Mouse (Mus musculus) T-helper 1 cell (primary cell): ENCODE data around the gene Ifngr1.

Source experiments
- in situ Hi-C: fragments of 300-600 bp; cut with MboI, MseI; formaldehyde crosslinking; loops from one replicate; pipeline ENCODE4 v1.15.1; 2025; ENCODE audit warnings: high pct_unique_total_duplicates

The Ifngr1 gene

GRCm38 (mm10) chr10:19591641-19592441 lies at the start of gene Ifngr1:
Gene Ifngr1 (plus strand): TSS chr10:19591949.
- in situ Hi-C loops = no loop called here

GRCm38 (mm10) chr10:19546825-19547224 lies 44.9 kb upstream of the Ifngr1 start:
- in situ Hi-C loops = no loop called here

- in situ Hi-C loops = no loop called here
Measured at GRCm38 (mm10) chr10:19548016-19548415, 43.7 kb upstream of the Ifngr1 start.

- in situ Hi-C loops = no loop called here
Measured at GRCm38 (mm10) chr10:19548491-19548890, 43.3 kb upstream of the Ifngr1 start.

- in situ Hi-C loops = loop anchor here (10.0 kb wide), 1 partner anchor 737 kb away; no protein-coding TSS in a partner anchor
Measured at GRCm38 (mm10) chr10:19551585-19551984, 40.2 kb upstream of the Ifngr1 start.

GRCm38 (mm10) chr10:19553857-19554256 lies 37.9 kb upstream of the Ifngr1 start:
- in situ Hi-C loops = loop anchor here (10.0 kb wide), 1 partner anchor 739 kb away; no protein-coding TSS in a partner anchor

GRCm38 (mm10) chr10:19557696-19558095 lies 34.1 kb upstream of the Ifngr1 start:
- in situ Hi-C loops = loop anchor here (10.0 kb wide), 1 partner anchor 743 kb away; no protein-coding TSS in a partner anchor

GRCm38 (mm10) chr10:19559565-19560165 lies 32.1 kb upstream of the Ifngr1 start:
- in situ Hi-C loops = loop anchor here (10.0 kb wide), 1 partner anchor 745 kb away; no protein-coding TSS in a partner anchor

GRCm38 (mm10) chr10:19562598-19562997 lies 29.2 kb upstream of the Ifngr1 start:
- in situ Hi-C loops = no loop called here

- in situ Hi-C loops = no loop called here
Measured at GRCm38 (mm10) chr10:19563443-19563861, 28.3 kb upstream of the Ifngr1 start.

GRCm38 (mm10) chr10:19567481-19567880 lies 24.3 kb upstream of the Ifngr1 start:
- in situ Hi-C loops = no loop called here

GRCm38 (mm10) chr10:19570288-19570687 lies 21.5 kb upstream of the Ifngr1 start:
- in situ Hi-C loops = no loop called here

- in situ Hi-C loops = no loop called here
Measured at GRCm38 (mm10) chr10:19570716-19571115, 21.0 kb upstream of the Ifngr1 start.

GRCm38 (mm10) chr10:19577571-19577970 lies 14.2 kb upstream of the Ifngr1 start:
- in situ Hi-C loops = no loop called here

GRCm38 (mm10) chr10:19578001-19578400 lies 13.7 kb upstream of the Ifngr1 start:
- in situ Hi-C loops = no loop called here

- in situ Hi-C loops = no loop called here
Measured at GRCm38 (mm10) chr10:19578409-19578986, 13.3 kb upstream of the Ifngr1 start.

- in situ Hi-C loops = no loop called here
Measured at GRCm38 (mm10) chr10:19580660-19581059, 11.1 kb upstream of the Ifngr1 start.

- in situ Hi-C loops = no loop called here
Measured at GRCm38 (mm10) chr10:19581844-19582582, 9.7 kb upstream of the Ifngr1 start.

- in situ Hi-C loops = no loop called here
Measured at GRCm38 (mm10) chr10:19582806-19583430, 8.8 kb upstream of the Ifngr1 start.

GRCm38 (mm10) chr10:19584064-19584463 lies 7.7 kb upstream of the Ifngr1 start:
- in situ Hi-C loops = no loop called here

- in situ Hi-C loops = no loop called here
Measured at GRCm38 (mm10) chr10:19584846-19585245, 6.9 kb upstream of the Ifngr1 start.
